Mouse (Mus musculus) monocyte, adult 59 days (primary cell): ENCODE measurements around the gene Golph3l. TPM values are rescaled to one million over a fixed set of nuclear protein-coding genes. Genes with fewer than 3 reads are reported as not detected.

Experiments used
- total RNA-seq, 2 experiments: library from RNA; stranded (reverse); gene quantifications; one replicate each; pipeline ENCODE4 v1.2.4; 2023

The Golph3l gene
- total RNA-seq, result 10 to 100 TPM; 37.5 to 42.9 TPM

DNA sequence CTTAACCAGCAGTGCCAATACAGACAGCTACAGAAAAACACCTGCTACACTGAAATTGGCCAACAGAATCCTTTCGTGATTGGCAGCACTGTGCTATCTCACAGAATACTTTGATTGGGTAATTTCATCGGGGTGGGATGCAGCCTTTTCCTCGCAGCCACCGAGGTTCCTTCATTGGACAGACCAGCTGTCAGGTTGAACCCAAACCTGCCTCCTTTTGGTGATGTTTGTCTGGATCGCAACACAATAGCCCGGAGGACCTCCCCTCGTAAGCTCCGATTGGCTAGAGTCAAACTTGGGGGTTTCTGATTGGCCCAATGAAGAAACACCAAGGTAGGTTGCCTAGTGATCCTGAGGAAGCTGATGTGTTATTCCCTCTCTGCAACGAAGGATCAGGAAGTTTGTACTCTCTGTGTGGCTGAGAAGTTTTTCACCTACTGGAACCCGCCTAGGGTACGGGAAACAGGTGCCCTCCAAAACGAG is at the start of gene Golph3l:
Golph3l (plus strand) TSS at position 331 of the 483 bp plus-strand sequence.

DNA sequence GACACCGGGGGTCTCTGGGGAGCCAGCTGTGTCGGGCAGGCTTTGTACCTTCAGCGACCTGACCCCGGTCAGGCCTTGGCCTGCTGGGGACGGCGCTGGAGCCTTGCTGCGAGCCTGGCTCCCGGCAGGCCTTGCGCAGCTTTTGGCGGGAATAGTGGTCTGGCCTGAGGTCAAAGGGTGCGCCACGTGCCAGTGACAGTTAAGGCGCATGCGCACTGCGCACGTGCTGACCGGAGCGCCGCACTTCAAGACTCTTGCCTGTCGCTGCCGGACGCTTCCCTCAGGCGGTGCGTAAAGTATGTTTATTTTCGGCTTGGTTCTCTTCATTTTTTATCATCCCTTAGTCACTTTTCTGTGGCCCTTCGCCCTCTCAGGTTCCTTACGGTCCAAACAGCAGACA is 29.3 kb upstream of the Golph3l start, which contains the start of gene Hormad1:
Hormad1 (plus strand) TSS at position 241 of the 400 bp plus-strand sequence.

DNA sequence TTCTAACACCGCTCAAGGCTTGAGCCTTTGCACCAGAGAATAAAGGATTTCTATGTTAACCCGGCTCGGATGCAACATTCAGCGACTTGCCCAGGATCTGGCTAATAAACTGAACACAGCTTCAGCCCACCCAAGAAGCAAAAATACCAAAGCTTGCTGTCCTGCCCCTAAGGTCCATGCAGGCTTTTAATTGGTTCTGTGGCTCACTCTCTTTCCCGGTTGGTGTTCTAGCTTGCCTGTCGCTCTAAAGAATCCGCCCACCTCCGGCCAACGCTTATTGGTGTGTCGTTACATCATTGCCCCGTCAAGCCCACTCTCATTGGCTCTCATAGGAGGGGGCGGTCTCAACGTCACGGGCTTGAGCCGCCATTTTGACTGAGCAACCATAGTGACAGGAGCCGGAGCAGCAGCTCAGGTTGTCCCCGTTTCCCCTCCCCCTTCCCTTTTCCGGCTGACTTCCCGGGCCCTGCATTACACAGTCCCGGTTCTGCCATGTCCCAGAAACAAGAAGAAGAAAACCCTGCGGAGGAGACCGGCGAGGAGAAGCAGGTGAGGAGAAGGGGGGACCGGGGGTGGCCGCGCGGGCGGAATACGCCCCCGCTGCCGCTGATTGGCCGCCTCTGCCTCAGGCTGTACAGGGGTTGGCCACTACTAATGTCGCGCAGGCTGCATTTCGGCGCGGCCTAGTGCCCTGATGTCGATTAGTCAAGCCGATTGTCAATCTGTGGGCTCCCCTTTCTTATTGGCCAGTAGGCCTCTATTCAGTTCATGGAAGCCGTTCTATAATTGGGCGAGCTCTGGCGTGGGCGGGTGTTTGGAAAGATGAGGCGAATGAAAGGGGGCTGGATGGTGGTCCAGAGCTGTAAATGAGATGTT is 36.1 kb downstream of the Golph3l start, which contains the start of gene Ensa:
Ensa (plus strand) TSS at position 366 of the 876 bp plus-strand sequence.

DNA sequence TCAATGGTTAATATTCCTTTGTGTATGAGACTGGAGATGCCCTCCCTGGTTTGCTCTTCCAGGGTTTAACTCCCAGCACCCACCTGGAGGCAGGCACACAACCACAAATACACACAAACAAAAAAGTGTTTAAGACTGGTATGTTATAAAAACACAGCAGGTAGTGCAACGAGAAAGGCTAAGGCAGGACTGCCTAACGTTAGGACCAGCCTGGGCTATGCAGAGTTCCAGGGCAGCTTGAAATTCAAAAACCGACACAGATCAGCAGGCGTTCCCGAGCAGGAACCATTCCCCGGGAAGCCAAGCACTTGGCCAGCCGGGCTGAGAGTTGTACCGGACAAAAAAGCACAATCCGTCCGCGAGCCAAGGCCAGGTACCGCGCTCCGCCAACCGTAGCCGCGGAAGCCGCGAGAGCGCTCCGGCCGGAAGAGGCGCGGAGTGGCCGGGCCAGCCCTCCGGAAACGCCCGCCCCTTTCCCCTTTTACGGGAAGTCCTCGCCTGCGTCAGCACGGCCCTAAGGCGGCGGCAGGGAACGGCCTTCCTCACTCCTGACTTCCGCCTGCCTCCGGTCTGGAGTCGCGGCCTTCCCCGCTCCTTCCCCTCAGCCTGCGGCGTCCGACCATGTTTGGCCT is 69.6 kb downstream of the Golph3l start, which contains the start of gene Mcl1:
Mcl1 (plus strand) TSS at position 553 of the 632 bp plus-strand sequence.

Other genes starting within 250 kb of the Golph3l start
- gene Setdb1, start 231.7 kb upstream of the Golph3l start, total RNA-seq, result 10 to 100 TPM; 25.5 to 30.8 TPM
- gene 4930558C23Rik, start 186.1 kb upstream of the Golph3l start, total RNA-seq, result not detected
- gene Arnt, start 154.5 kb upstream of the Golph3l start, total RNA-seq, result 10 to 100 TPM; 77.1 to 83.2 TPM
- 1 to 10 TPM; 1.5 to 1.8 TPM for gene Ctsk, start 89.7 kb upstream of the Golph3l start, total RNA-seq
- gene Ctss, start 62.1 kb upstream of the Golph3l start, total RNA-seq, result 1,000 to 10,000 TPM; 1,732 to 1,842 TPM
- gene Hormad1, start 29.3 kb upstream of the Golph3l start, total RNA-seq, result not detected
- gene Ensa, start 36.1 kb downstream of the Golph3l start, total RNA-seq, result 100 to 1,000 TPM; 106 to 108 TPM
- 100 to 1,000 TPM; 751 to 777 TPM for gene Mcl1, start 69.9 kb downstream of the Golph3l start, total RNA-seq
- 1 to 10 TPM; 3.3 to 3.6 TPM for gene Adamtsl4, start 99.0 kb downstream of the Golph3l start, total RNA-seq
- gene Ecm1, start 150.6 kb downstream of the Golph3l start, total RNA-seq, result 10 to 100 TPM; 39.5 to 67.9 TPM
- 10 to 100 TPM; 22.4 to 28.7 TPM for gene Tars2, start 171.3 kb downstream of the Golph3l start, total RNA-seq
- gene Rprd2, start 229.9 kb downstream of the Golph3l start, total RNA-seq, result 10 to 100 TPM; 60.5 to 61.9 TPM